Mouse (Mus musculus): ENCODE results near the gene Gm9964.
A peak's percentile ranks its signal among the peaks of the same experiment; 100 is the strongest.
"Not testable (repeated sequence)": the region's sequence is repeated elsewhere in the genome, so short reads cannot be mapped to it uniquely, and the experiment has no call there.

Gm9964 gene

GRCm38 (mm10) chr11:79296856-79297491 lies at the start of gene Gm9964:
Gene Gm9964 (minus strand): TSS chr11:79296906.
- DNase-seq: no peak

- peak; percentile 49 for DNase-seq
Measured at GRCm38 (mm10) chr11:79339808-79340781, 43.4 kb upstream of the Gm9964 start.

- peak; percentile 95 for DNase-seq
Measured at GRCm38 (mm10) chr11:79339234-79339807, 42.6 kb upstream of the Gm9964 start, which contains the start of gene Nf1. Gene Nf1 (plus strand): TSS chr11:79339693.

- DNase-seq: no peak
Measured at GRCm38 (mm10) chr11:79338621-79339020, 41.9 kb upstream of the Gm9964 start.

- no peak for DNase-seq
Measured at GRCm38 (mm10) chr11:79336722-79337267, 40.1 kb upstream of the Gm9964 start.

- DNase-seq: no peak
Measured at GRCm38 (mm10) chr11:79335077-79335476, 38.4 kb upstream of the Gm9964 start.

GRCm38 (mm10) chr11:79329585-79329984 lies 32.9 kb upstream of the Gm9964 start:
- no peak for DNase-seq

- DNase-seq: no peak
Measured at GRCm38 (mm10) chr11:79328060-79328459, 31.4 kb upstream of the Gm9964 start.

- no peak for DNase-seq
Measured at GRCm38 (mm10) chr11:79327106-79327505, 30.4 kb upstream of the Gm9964 start.

GRCm38 (mm10) chr11:79325663-79326062 lies 29.0 kb upstream of the Gm9964 start:
- DNase-seq: no peak

- DNase-seq: no peak
Measured at GRCm38 (mm10) chr11:79323985-79324685, 27.4 kb upstream of the Gm9964 start.

- DNase-seq: no peak
Measured at GRCm38 (mm10) chr11:79319807-79320206, 23.1 kb upstream of the Gm9964 start.

GRCm38 (mm10) chr11:79316807-79317345 lies 20.2 kb upstream of the Gm9964 start:
- DNase-seq: no peak

GRCm38 (mm10) chr11:79310467-79310866 lies 13.8 kb upstream of the Gm9964 start:
- DNase-seq: no peak

GRCm38 (mm10) chr11:79307560-79308200 lies 11.0 kb upstream of the Gm9964 start:
- no peak for DNase-seq

GRCm38 (mm10) chr11:79306996-79307395 lies 10.3 kb upstream of the Gm9964 start:
- DNase-seq: no peak

GRCm38 (mm10) chr11:79306510-79306909 lies 9.8 kb upstream of the Gm9964 start:
- no peak for DNase-seq

- no peak for DNase-seq
Measured at GRCm38 (mm10) chr11:79305697-79306340, 9.1 kb upstream of the Gm9964 start.

- not testable (repeated sequence) for DNase-seq
Measured at GRCm38 (mm10) chr11:79304245-79304644, 7.5 kb upstream of the Gm9964 start.

- no peak for DNase-seq
Measured at GRCm38 (mm10) chr11:79303109-79303508, 6.4 kb upstream of the Gm9964 start.

Data from cerebellum, adult 11 months (tissue).